Comparison of ENCODE assay signal across 16 mouse cellular contexts in the genomic region with DNA sequence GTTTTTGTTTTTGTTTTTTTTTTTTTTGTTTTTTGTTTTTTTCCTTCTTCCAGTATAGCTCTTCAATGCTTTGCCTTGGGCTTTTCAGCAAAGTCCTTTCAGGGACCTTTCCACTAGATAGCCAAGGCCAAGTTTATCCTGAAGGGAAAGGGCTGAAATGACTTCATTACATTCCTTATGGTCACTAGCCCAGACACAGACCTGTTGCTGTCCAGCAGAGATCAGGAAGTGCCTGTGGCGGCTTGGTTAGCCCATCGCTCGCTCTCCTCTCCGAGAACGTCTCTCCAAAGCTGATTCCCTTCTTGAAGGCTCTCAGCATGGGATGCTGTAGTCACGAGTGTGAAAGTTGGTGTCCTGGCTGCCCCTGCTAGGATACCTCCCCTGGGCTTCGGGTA.
"Had no signal": no experiment of that assay in that cellular context is flagged by ENCODE, and none has a peak within 500 bp of the region (broad histone marks: within the 10 kb centered on the region; RNA-seq: fewer than 3 reads in every experiment).

No protein-coding gene starts in this region.

- H3K27me3 ChIP-seq: midbrain, embryonic 13.5 days; midbrain, embryonic 15.5 days; neural tube, embryonic 12.5 days had no signal

- H3K9me3 ChIP-seq: megakaryocyte, embryonic 14.5 days; midbrain, embryonic 13.5 days; midbrain, embryonic 15.5 days; neural tube, embryonic 12.5 days had no signal

- DNase-seq: lung, embryonic 14.5 days; lung, postnatal 10 days; lung, postnatal 4 days; retina, postnatal 1 day; right cerebral cortex, adult 18-20 months; right cerebral cortex, postnatal 25 days; right cerebral cortex, postnatal 4 days; spleen, adult 18-20 months; thymus, adult 18-20 months; thymus, postnatal 25 days; thymus, postnatal 4 days had no signal

- H3K36me3 ChIP-seq: midbrain, embryonic 13.5 days; midbrain, embryonic 15.5 days; neural tube, embryonic 12.5 days had no signal

- H3K9ac ChIP-seq: lung, embryonic 14.5 days; midbrain, embryonic 13.5 days; midbrain, embryonic 15.5 days; neural tube, embryonic 12.5 days had no signal

- H3K4me2 ChIP-seq: lung, embryonic 14.5 days; midbrain, embryonic 11.5 days; midbrain, embryonic 13.5 days; midbrain, embryonic 15.5 days; neural tube, embryonic 12.5 days had no signal

- H3K4me3 ChIP-seq: megakaryocyte, embryonic 14.5 days; midbrain, embryonic 13.5 days; midbrain, embryonic 15.5 days; neural tube, embryonic 12.5 days had no signal

- H3K4me1 ChIP-seq: midbrain, embryonic 15.5 days had no signal

- ATAC-seq: midbrain, embryonic 13.5 days; midbrain, embryonic 15.5 days had no signal

- H3K27ac ChIP-seq: midbrain, embryonic 13.5 days; midbrain, embryonic 15.5 days; neural tube, embryonic 12.5 days had no signal
